Mouse (Mus musculus): ENCODE data around the gene Fbxo9.

Gene Fbxo9

GRCm38 (mm10) chr9:78070496-78070895, 38.4 kb downstream of the Fbxo9 start:
- no peak for DNase-seq (ENCODE audit: low read depth, low spot score)

GRCm38 (mm10) chr9:78064121-78064520, 44.7 kb downstream of the Fbxo9 start:
- no peak for DNase-seq (ENCODE audit: low read depth, low spot score)

GRCm38 (mm10) chr9:78062392-78062791, 46.5 kb downstream of the Fbxo9 start:
- no peak for DNase-seq (ENCODE audit: low read depth, low spot score)

GRCm38 (mm10) chr9:78059525-78060120, 49.2 kb downstream of the Fbxo9 start:
- no peak for DNase-seq (ENCODE audit: low read depth, low spot score)

GRCm38 (mm10) chr9:78054298-78054697, 54.6 kb downstream of the Fbxo9 start:
- DNase-seq (ENCODE audit: low read depth, low spot score) = no peak

GRCm38 (mm10) chr9:78053821-78054220, 55.0 kb downstream of the Fbxo9 start:
- no peak for DNase-seq (ENCODE audit: low read depth, low spot score)

GRCm38 (mm10) chr9:78051677-78052076, 57.2 kb downstream of the Fbxo9 start, which contains the start of gene Gcm1:
Gcm1 (plus strand) TSS chr9:78051924.
- DNase-seq (ENCODE audit: low read depth, low spot score) = no peak

GRCm38 (mm10) chr9:78050452-78050970, 58.4 kb downstream of the Fbxo9 start:
- no peak for DNase-seq (ENCODE audit: low read depth, low spot score)

GRCm38 (mm10) chr9:78046755-78047154, 62.1 kb downstream of the Fbxo9 start:
- DNase-seq (ENCODE audit: low read depth, low spot score) = no peak

- peak; percentile 84 for DNase-seq (ENCODE audit: low read depth, low spot score)
These were observed 63.7 kb downstream of the Fbxo9 start for GRCm38 (mm10) chr9:78045171-78045570.

GRCm38 (mm10) chr9:78038755-78039489, 69.9 kb downstream of the Fbxo9 start:
- DNase-seq (ENCODE audit: low read depth, low spot score) = peak; percentile 87

- no peak for DNase-seq (ENCODE audit: low read depth, low spot score)
These were observed 73.0 kb downstream of the Fbxo9 start for GRCm38 (mm10) chr9:78035831-78036230.

- DNase-seq (ENCODE audit: low read depth, low spot score) = peak; percentile 30
These were observed 73.6 kb downstream of the Fbxo9 start for GRCm38 (mm10) chr9:78035296-78035695.

GRCm38 (mm10) chr9:78032930-78033329, 75.9 kb downstream of the Fbxo9 start:
- DNase-seq (ENCODE audit: low read depth, low spot score) = no peak
